Mouse (Mus musculus): ENCODE results near the gene Lrrc2. TPM values are rescaled to one million over a fixed set of nuclear protein-coding genes. Genes with fewer than 3 reads are reported as not detected.

Lrrc2 gene
- polyA plus RNA-seq, 1 experiment from 2014 or later = 0.27 TPM

DNA sequence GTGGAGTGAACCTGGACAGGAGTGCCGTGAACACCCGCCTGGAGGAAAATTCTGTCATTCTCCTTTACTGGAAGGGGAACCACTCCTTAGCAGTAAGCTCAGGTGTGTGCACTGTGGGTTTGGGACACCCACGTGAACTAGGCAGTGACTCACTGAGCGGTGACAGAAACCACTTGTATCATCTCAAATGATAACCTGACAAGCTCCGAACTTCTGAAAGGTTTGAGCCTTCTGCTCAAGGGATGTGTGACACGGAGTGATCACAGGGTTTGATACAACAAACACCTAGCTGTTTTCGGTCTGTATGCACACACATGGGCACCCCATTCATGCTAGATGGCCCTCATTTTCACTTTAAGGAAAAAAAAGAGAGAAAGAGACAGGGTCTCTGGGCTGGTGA lies 34.6 kb upstream of the Lrrc2 start, which contains the start of gene Fam240a:
Fam240a (minus strand) TSS at position 76 of the 400 bp plus-strand sequence.
- ATAC-seq (replicated peaks; ENCODE audit: low FRiP score) (no peak), DNase-seq (ENCODE audit: low spot score) (no peak)
- Histone ChIP-seq H3K9ac (ENCODE audit: low read length) (no peak within 1 kb of the TSS), H3K27me3 (ENCODE audit: control insufficient read depth, insufficient read depth, low read length) (no peaks in the 10 kb centered on the region), H3K9me3 (ENCODE audit: control insufficient read depth, low read length) (no peaks in the 10 kb centered on the region), H3K27ac (ENCODE audit: low read depth, low read length) (no peak within 1 kb of the TSS), H3K36me3 (ENCODE audit: control insufficient read depth, insufficient read depth, low read length) (no peaks in the 10 kb centered on the region), H3K4me2 (ENCODE audit: low read depth, low read length, severe bottlenecking) (no peak within 1 kb of the TSS), H3K4me1 (replicated peaks; ENCODE audit: control insufficient read depth, insufficient read depth, low read length) (no peaks in the 10 kb centered on the region), H3K4me3 (ENCODE audit: low read depth, low read length) (no peak within 1 kb of the TSS)
- WGBS = 91% methylated on average over 7 of the region's 7 CpGs

DNA sequence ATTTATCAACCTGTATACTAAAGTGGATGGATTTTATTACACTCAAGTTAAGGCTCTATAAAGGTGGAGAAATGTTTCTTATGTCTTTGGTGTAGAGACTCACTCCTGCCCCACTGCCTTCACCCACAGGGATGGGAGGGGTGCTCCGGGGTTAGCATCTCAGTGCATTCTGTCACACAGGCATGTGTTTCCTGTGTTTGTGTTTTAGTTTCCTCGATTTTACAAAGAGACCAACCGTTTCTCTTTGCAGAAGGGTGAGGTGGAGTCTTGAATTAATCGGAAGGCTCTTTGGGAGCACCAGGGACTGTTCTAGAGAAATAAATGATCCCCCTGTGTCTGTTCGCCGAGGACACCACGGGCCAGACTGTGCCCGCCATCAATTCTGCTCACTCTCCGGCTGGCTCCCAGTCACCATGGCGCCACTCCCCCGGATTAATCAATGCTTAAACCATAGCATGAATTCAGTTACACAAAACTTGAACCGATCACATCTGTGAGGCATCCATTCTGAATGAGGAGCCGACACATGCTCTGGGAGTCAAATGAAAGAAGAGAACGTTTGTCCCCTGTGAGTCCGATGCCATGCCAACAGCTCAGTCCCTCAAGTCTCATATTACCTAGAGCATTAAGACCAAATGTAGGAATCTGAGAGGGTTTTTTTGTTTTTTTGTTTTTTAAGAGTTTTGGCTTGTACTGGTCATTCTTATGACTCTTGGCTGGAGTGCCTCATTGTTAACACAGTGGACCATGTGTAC lies 30.5 kb upstream of the Lrrc2 start:
- H3K36me3 ChIP-seq (ENCODE audit: control insufficient read depth, insufficient read depth, low read length) = no peaks in the 10 kb centered on the region
- H3K27me3 ChIP-seq (ENCODE audit: control insufficient read depth, insufficient read depth, low read length) = no peaks in the 10 kb centered on the region
- DNase-seq (ENCODE audit: low spot score) (no peak), ATAC-seq (replicated peaks; ENCODE audit: low FRiP score) (no peak)
- no peak overlapping the region for H3K4me3 ChIP-seq (ENCODE audit: low read depth, low read length)
- no peak overlapping the region for H3K4me2 ChIP-seq (ENCODE audit: low read depth, low read length, severe bottlenecking)
- 80% methylated on average over 15 of the region's 15 CpGs for WGBS
- no peak overlapping the region for H3K9ac ChIP-seq (ENCODE audit: low read length)
- no peak overlapping the region for H3K27ac ChIP-seq (ENCODE audit: low read depth, low read length)
- no peaks in the 10 kb centered on the region for H3K4me1 ChIP-seq (replicated peaks; ENCODE audit: control insufficient read depth, insufficient read depth, low read length)
- H3K9me3 ChIP-seq (ENCODE audit: control insufficient read depth, low read length) = no peaks in the 10 kb centered on the region

DNA sequence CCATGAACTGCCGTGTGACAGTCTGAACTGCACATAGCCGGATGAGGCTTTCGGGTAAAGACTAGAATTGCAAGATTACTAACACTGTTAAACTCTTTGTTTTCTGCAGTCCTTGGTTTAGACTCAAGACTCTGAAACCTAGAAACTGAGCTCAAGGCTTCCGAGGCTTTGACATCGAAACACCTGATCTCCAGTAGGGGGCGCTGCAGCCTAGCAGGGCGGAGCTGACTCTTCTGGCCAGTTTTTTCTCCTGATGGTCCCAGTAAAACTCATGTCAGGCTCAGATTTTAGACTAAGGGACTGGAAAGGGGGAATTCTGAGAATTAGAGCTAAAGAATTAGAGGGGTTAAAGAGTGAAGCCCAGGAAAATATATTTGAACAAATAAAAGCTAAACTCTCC lies 28.6 kb upstream of the Lrrc2 start:
- no peak overlapping the region for H3K4me3 ChIP-seq (ENCODE audit: low read depth, low read length)
- ATAC-seq (replicated peaks; ENCODE audit: low FRiP score) = no peak
- H3K27me3 ChIP-seq (ENCODE audit: control insufficient read depth, insufficient read depth, low read length) = no peaks in the 10 kb centered on the region
- H3K9me3 ChIP-seq (ENCODE audit: control insufficient read depth, low read length) = no peaks in the 10 kb centered on the region
- H3K9ac ChIP-seq (ENCODE audit: low read length) = no peak overlapping the region
- H3K27ac ChIP-seq (ENCODE audit: low read depth, low read length) = no peak overlapping the region
- WGBS = 20% methylated on average over 7 of the region's 7 CpGs
- DNase-seq (ENCODE audit: low spot score) = peak; percentile 87
- H3K4me1 ChIP-seq (replicated peaks; ENCODE audit: control insufficient read depth, insufficient read depth, low read length) = no peaks in the 10 kb centered on the region
- no peak overlapping the region for H3K4me2 ChIP-seq (ENCODE audit: low read depth, low read length, severe bottlenecking)
- H3K36me3 ChIP-seq (ENCODE audit: control insufficient read depth, insufficient read depth, low read length) = no peaks in the 10 kb centered on the region

DNA sequence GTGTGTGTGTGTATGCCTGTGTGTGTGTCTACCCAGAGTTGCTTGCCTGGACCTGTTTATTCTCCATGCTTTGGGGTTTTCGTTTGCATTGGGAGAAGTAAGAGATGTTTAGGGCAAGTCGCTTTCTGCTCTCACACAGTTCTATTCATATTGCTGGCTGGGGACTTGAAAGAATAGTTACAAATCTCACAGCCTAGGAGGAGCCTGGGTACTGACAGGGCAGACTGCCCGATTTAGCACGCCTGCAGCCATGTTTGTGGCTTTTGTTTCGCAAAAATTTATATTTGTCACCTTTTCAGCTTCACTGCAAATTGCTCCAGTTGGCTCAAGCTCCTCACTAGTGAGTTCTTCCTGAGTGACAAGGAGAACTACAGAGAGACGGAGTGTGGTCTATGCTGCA lies 19.8 kb upstream of the Lrrc2 start:
- no peak for ATAC-seq (replicated peaks; ENCODE audit: low FRiP score)

DNA sequence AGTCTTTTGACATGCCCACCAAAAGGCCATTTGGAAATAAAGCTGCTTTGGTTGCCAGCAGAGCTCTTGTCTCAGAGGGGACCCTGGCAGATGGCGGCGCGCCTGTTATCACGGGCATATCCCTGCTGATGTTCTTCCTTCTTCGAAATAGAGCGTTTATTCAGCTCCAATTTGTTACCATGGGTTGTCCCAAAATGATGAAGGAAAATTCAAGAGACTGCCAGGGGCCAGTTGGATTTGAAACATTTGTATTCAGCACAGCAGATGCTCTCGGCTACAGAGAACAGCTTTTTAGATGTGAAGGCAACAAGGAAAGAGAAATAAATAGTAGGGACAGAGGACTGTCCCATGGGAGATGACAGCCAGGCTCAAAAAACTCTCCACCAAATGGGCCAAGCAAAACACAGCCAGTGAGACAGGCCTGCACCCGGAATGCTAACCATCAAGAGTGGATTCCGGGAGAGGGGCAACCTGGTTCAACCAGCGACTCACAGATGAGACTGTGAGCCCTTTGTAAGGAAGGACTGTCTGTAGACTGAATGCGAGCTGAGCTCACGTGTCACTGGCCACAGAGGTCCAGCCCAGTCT lies 17.4 kb upstream of the Lrrc2 start:
- no peak overlapping the region for H3K9ac ChIP-seq (ENCODE audit: low read length)
- no peaks in the 10 kb centered on the region for H3K4me1 ChIP-seq (replicated peaks; ENCODE audit: control insufficient read depth, insufficient read depth, low read length)
- no peak overlapping the region for H3K4me2 ChIP-seq (ENCODE audit: low read depth, low read length, severe bottlenecking)
- H3K27me3 ChIP-seq (ENCODE audit: control insufficient read depth, insufficient read depth, low read length) = no peaks in the 10 kb centered on the region
- WGBS = 87% methylated on average over 12 of the region's 12 CpGs
- no peak overlapping the region for H3K4me3 ChIP-seq (ENCODE audit: low read depth, low read length)
- ATAC-seq (replicated peaks; ENCODE audit: low FRiP score) (no peak), DNase-seq (ENCODE audit: low spot score) (no peak)
- H3K9me3 ChIP-seq (ENCODE audit: control insufficient read depth, low read length) = no peaks in the 10 kb centered on the region
- H3K36me3 ChIP-seq (ENCODE audit: control insufficient read depth, insufficient read depth, low read length) = no peaks in the 10 kb centered on the region
- H3K27ac ChIP-seq (ENCODE audit: low read depth, low read length) = no peak overlapping the region

More for the DNA sequence above, 19.8 kb upstream of the Lrrc2 start:
- no peaks in the 10 kb centered on the region for H3K36me3 ChIP-seq (ENCODE audit: control insufficient read depth, insufficient read depth, low read length)
- H3K27me3 ChIP-seq (ENCODE audit: control insufficient read depth, insufficient read depth, low read length) = no peaks in the 10 kb centered on the region
- no peak overlapping the region for H3K4me3 ChIP-seq (ENCODE audit: low read depth, low read length)
- no peak overlapping the region for H3K4me2 ChIP-seq (ENCODE audit: low read depth, low read length, severe bottlenecking)
- H3K9me3 ChIP-seq (ENCODE audit: control insufficient read depth, low read length) = no peaks in the 10 kb centered on the region
- WGBS = 82% methylated on average over 6 of the region's 6 CpGs
- DNase-seq (ENCODE audit: low spot score) = no peak
- no peak overlapping the region for H3K27ac ChIP-seq (ENCODE audit: low read depth, low read length)
- no peaks in the 10 kb centered on the region for H3K4me1 ChIP-seq (replicated peaks; ENCODE audit: control insufficient read depth, insufficient read depth, low read length)
- H3K9ac ChIP-seq (ENCODE audit: low read length) = no peak overlapping the region

DNA sequence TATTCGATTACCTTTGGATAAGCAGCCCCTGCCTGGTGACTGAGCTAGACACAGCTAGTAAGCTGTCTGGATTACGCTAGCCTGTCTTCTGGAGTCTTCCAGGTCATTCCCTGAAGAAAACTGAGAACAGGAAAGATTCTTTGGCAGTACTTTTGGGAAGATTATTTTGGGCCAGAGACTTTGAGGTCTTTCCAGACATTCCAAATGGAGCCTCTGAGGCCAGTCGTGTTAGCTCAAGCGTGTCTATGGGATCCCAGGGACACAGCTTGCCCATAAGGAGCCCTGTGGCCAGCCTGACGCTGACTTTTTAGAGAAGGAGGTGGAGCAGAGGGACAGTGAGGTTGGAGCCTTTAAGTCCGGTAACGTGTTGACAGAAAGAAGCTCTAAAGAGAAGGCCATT lies 15.4 kb upstream of the Lrrc2 start:
- Histone ChIP-seq H3K27ac (ENCODE audit: low read depth, low read length) (no peak overlapping the region), H3K27me3 (ENCODE audit: control insufficient read depth, insufficient read depth, low read length) (no peaks in the 10 kb centered on the region), H3K9ac (ENCODE audit: low read length) (no peak overlapping the region), H3K36me3 (ENCODE audit: control insufficient read depth, insufficient read depth, low read length) (no peaks in the 10 kb centered on the region), H3K4me3 (ENCODE audit: low read depth, low read length) (no peak overlapping the region), H3K9me3 (ENCODE audit: control insufficient read depth, low read length) (no peaks in the 10 kb centered on the region), H3K4me2 (ENCODE audit: low read depth, low read length, severe bottlenecking) (no peak overlapping the region), H3K4me1 (replicated peaks; ENCODE audit: control insufficient read depth, insufficient read depth, low read length) (no peaks in the 10 kb centered on the region)
- ATAC-seq (replicated peaks; ENCODE audit: low FRiP score) = no peak
- DNase-seq (ENCODE audit: low spot score) = no peak
- 88% methylated on average over 7 of the region's 7 CpGs for WGBS

DNA sequence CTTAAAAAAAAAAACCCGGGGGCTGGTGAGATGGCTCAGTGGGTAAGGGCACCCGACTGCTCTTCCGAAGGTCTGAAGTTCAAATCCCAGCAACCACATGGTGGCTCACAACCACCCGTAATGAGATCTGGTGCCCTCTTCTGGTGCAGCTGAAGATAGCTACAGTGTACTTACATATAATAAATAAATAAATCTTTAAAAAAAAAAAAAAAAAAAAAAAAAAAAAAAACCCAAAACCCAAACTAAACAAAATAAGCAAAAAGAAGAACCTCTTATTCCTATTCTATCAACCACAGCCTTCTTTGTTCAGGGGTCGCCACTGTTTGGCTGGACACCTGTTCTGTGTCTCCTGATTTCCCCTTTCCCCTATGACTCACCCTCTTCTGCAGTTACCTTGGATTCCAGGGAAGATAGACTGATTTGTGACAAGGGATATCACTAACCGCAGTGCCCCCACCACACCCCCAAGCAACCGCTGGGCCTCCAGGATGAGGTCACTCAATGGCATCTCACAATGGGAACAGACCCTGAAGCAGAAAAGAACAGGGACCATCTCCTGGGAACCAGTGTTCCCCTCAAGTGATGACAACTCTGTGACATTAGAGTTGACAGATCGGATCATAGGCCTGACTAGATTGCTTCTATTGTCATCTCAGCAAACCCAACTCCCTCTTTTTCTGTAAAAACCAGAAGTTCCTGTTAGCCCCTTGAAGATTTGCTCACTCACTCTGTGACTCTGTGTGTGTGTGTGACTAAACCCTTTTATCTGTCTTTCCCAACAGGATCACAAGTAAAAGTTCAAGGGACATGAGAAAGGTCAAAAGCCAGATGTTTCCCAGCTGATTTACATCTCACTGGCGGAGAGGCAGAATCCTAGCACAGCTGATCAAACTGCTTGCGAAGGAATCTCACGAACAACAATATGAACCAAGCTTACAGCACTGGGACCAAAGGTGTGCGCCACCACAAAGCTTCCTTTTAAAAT lies 13.5 kb upstream of the Lrrc2 start:
- no peaks in the 10 kb centered on the region; the same call in 1 of the 2 replicates for H3K27me3 ChIP-seq (ENCODE audit: control insufficient read depth, insufficient read depth, low read length)
- no peaks in the 10 kb centered on the region for H3K9me3 ChIP-seq (ENCODE audit: control insufficient read depth, low read length)
- no peak overlapping the region for H3K4me2 ChIP-seq (ENCODE audit: low read depth, low read length, severe bottlenecking)
- DNase-seq (ENCODE audit: low spot score) = no peak
- H3K36me3 ChIP-seq (ENCODE audit: control insufficient read depth, insufficient read depth, low read length) = no peaks in the 10 kb centered on the region
- no peak for ATAC-seq (replicated peaks; ENCODE audit: low FRiP score)
- H3K4me1 ChIP-seq (replicated peaks; ENCODE audit: control insufficient read depth, insufficient read depth, low read length) = no peaks in the 10 kb centered on the region
- no peak overlapping the region for H3K27ac ChIP-seq (ENCODE audit: low read depth, low read length)
- no peak overlapping the region for H3K9ac ChIP-seq (ENCODE audit: low read length)
- H3K4me3 ChIP-seq (ENCODE audit: low read depth, low read length) = no peak overlapping the region
- 76% methylated on average over 12 of the region's 12 CpGs for WGBS

DNA sequence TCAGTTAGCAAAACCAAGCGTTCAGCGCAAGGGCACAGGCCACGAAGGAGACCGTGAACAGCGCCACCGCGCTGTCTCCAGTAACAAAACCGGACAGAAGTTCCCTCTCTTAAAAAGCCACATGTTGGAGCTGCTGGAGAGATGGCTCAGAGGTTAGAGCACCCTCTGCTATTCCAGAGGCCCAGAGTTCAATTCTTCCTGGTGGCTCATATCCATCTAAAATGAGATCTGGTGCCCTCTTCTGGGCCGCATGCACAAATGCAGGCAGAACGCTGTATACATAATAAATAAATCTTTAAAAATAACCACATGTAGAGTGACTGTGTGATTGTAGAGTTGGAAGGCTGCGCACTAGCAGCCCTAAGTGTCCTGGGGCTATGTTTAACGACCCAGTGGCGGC lies 7.1 kb upstream of the Lrrc2 start:
- Histone ChIP-seq H3K27me3 (ENCODE audit: control insufficient read depth, insufficient read depth, low read length) (peaks cover 24% of the 10 kb centered on the region), H3K9ac (ENCODE audit: low read length) (no peak overlapping the region), H3K27ac (ENCODE audit: low read depth, low read length) (no peak overlapping the region), H3K4me2 (ENCODE audit: low read depth, low read length, severe bottlenecking) (no peak overlapping the region), H3K4me3 (ENCODE audit: low read depth, low read length) (no peak overlapping the region), H3K36me3 (ENCODE audit: control insufficient read depth, insufficient read depth, low read length) (no peaks in the 10 kb centered on the region), H3K9me3 (ENCODE audit: control insufficient read depth, low read length) (no peaks in the 10 kb centered on the region), H3K4me1 (replicated peaks; ENCODE audit: control insufficient read depth, insufficient read depth, low read length) (peaks cover 12% of the 10 kb centered on the region)
- WGBS = 34% methylated on average over 13 of the region's 13 CpGs
- DNase-seq (ENCODE audit: low spot score) = no peak
- ATAC-seq (replicated peaks; ENCODE audit: low FRiP score) = no peak

Measured in forebrain, embryonic 11.5 days (tissue).